Mouse (Mus musculus) heart, adult 2 months (tissue): ENCODE measurements at regions not wholly inside any gene's neighbourhood (a gene's known extent, or its start where the extent isn't known, plus 50 kb on each side); places are given as distances from the start of the nearest gene placed in this dataset.

Experiments
- CTCF ChIP-seq: fragments of 200-600 bp; IDR thresholded peaks from 2 replicates; pipeline ENCODE4 v1.8.1; 2022; ENCODE audit warnings: antibody characterized with exemption, mild to moderate bottlenecking, moderate library complexity
- EP300 ChIP-seq: fragments of 200-500 bp; IDR thresholded peaks from 2 replicates; pipeline ENCODE4 v1.6.1; 2011; ENCODE audit warnings: low read depth, low read length, control low read depth; ENCODE audit not compliant: insufficient read depth

- TF ChIP-seq CTCF (no peak), EP300 (no peak)
These were observed 408.2 kb upstream of the Jarid2 start for GRCm38 (mm10) chr13:44321009-44321596.
